Mouse (Mus musculus): ENCODE results near the gene Olfr1219. TPM values are rescaled to one million over a fixed set of nuclear protein-coding genes. Genes with fewer than 3 reads are reported as not detected.

Olfr1219 gene
- total and polyA plus RNA-seq, 2 experiments from 2014 or later = not detected

DNA sequence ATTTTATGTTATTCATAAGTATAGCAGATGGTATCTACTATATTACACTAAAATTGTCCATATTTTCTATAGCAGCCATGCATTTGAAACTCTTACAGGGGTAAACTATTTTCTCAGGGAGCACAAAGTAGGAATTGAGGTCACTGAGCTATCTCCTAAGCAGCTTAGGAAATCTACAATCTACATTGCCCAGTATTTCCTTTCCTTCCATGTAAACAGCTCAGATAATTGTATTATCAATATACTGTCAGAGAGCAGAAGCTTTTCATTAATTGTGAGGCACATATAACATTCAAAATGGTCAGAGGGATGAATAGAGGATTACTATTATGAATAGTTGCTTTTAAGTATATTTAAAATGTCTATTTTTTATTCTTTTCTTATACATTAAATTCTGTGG lies 1.8 kb downstream of the Olfr1219 start:
- H3K4me3 ChIP-seq (ENCODE audit: low read depth, low read length) = no peak overlapping the region
- no peak overlapping the region for H3K27ac ChIP-seq (ENCODE audit: low read depth)
- H3K27me3 ChIP-seq (ENCODE audit: control insufficient read depth, insufficient read depth, low read length) = no peaks in the 10 kb centered on the region
- DNase-seq (ENCODE audit: low spot score) = no peak
- H3K4me2 ChIP-seq (ENCODE audit: low read depth, low read length) = no peak overlapping the region
- no peak for TF ChIP-seq CTCF (IDR thresholded peaks at IDR 0.05; ENCODE audit: low read depth)
- no peak for TF ChIP-seq EP300 (IDR thresholded peaks at IDR 0.05; ENCODE audit: low read depth)
- H3K4me1 ChIP-seq (ENCODE audit: control insufficient read depth, insufficient read depth) = no peaks in the 10 kb centered on the region
- H3K9ac ChIP-seq (replicated peaks; ENCODE audit: low read depth, low read length) = no peak overlapping the region
- ATAC-seq (ENCODE audit: insufficient read depth, low read depth) = no peak
- no peaks in the 10 kb centered on the region for H3K36me3 ChIP-seq (replicated peaks; ENCODE audit: control insufficient read depth, insufficient read depth, low read length)
- H3K9me3 ChIP-seq (replicated peaks; ENCODE audit: control insufficient read depth, low read length) = no peaks in the 10 kb centered on the region

DNA sequence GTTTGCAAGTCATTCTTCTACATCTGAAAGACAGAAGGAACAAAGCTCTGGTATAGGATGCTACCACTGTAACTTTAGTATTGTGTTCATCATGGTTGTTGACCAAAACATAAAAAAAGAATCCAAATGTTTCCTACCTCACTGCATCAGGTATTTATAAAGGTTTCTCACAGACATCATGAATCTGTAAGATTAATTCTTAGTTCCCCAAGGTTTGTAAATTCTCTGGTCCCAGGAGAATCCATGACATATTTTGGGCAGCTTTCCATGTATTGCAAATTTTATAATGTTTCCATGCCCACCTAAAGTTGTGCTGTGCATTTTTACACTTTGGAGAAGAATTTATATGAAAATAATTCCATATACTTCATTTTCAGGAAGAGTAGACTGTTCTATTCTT lies 22.2 kb downstream of the Olfr1219 start, which contains the start of gene Olfr1218:
TSS of gene Olfr1218 (minus strand) at position 101 of the 400 bp plus-strand sequence.
- DNase-seq (ENCODE audit: low spot score) = no peak
- Histone ChIP-seq H3K36me3 (replicated peaks; ENCODE audit: control insufficient read depth, insufficient read depth, low read length) (no peaks in the 10 kb centered on the region), H3K9ac (replicated peaks; ENCODE audit: low read depth, low read length) (no peak within 1 kb of the TSS), H3K4me1 (ENCODE audit: control insufficient read depth, insufficient read depth) (no peaks in the 10 kb centered on the region), H3K4me3 (ENCODE audit: low read depth, low read length) (no peak within 1 kb of the TSS), H3K4me2 (ENCODE audit: low read depth, low read length) (no peak within 1 kb of the TSS), H3K27me3 (ENCODE audit: control insufficient read depth, insufficient read depth, low read length) (no peaks in the 10 kb centered on the region), H3K9me3 (replicated peaks; ENCODE audit: control insufficient read depth, low read length) (no peaks in the 10 kb centered on the region), H3K27ac (ENCODE audit: low read depth) (no peak within 1 kb of the TSS)
- TF ChIP-seq EP300 (IDR thresholded peaks at IDR 0.05; ENCODE audit: low read depth) (no peak), CTCF (IDR thresholded peaks at IDR 0.05; ENCODE audit: low read depth) (no peak)
- ATAC-seq (ENCODE audit: insufficient read depth, low read depth) = no peak

DNA sequence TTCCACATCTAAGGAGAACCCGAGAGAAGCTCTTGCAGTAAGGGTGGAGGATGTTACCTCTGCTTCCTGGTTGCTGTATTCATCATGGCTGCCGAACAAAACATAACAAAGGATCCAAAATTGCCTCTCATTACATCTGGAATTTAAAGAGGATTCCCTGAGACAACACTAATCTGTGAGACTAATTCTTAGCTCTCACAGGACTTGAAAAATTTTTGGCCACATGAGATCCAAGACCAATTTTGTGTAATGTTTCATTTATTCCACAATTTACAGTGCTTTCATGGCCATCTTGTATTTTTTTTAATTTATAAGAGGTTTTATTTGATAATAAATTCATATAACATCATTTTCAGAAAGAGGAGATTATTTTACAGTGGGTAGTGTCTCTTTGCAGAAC lies 51.3 kb downstream of the Olfr1219 start, which contains the start of gene Olfr1217:
TSS of gene Olfr1217 (minus strand) at position 101 of the 400 bp plus-strand sequence.
- Histone ChIP-seq H3K9me3 (replicated peaks; ENCODE audit: control insufficient read depth, low read length) (no peaks in the 10 kb centered on the region), H3K27me3 (ENCODE audit: control insufficient read depth, insufficient read depth, low read length) (no peaks in the 10 kb centered on the region), H3K36me3 (replicated peaks; ENCODE audit: control insufficient read depth, insufficient read depth, low read length) (no peaks in the 10 kb centered on the region), H3K4me3 (ENCODE audit: low read depth, low read length) (no peak within 1 kb of the TSS), H3K4me2 (ENCODE audit: low read depth, low read length) (no peak within 1 kb of the TSS), H3K27ac (ENCODE audit: low read depth) (no peak within 1 kb of the TSS), H3K4me1 (ENCODE audit: control insufficient read depth, insufficient read depth) (no peaks in the 10 kb centered on the region), H3K9ac (replicated peaks; ENCODE audit: low read depth, low read length) (no peak within 1 kb of the TSS)
- ATAC-seq (ENCODE audit: insufficient read depth, low read depth) (no peak), DNase-seq (ENCODE audit: low spot score) (no peak)
- 57% methylated on average over 2 of the region's 2 CpGs for WGBS
- TF ChIP-seq EP300 (IDR thresholded peaks at IDR 0.05; ENCODE audit: low read depth) = no peak
- no peak for TF ChIP-seq CTCF (IDR thresholded peaks at IDR 0.05; ENCODE audit: low read depth)

Other genes with a start within 250 kb of the Olfr1219 start
- not detected in 2 replicates for gene Olfr1204, start 234.2 kb downstream of the Olfr1219 start, total RNA-seq (2014; rRNA removed; ENCODE audit: low replicate concordance)
- not detected in 2 replicates for gene Olfr1204, start 234.2 kb downstream of the Olfr1219 start, polyA plus RNA-seq (2015; fragmentation: Nextera tagmentation; extraction: Ambion mirVana)
- not detected in 2 replicates for gene Olfr1206, start 220.3 kb downstream of the Olfr1219 start, total RNA-seq (2014; rRNA removed; ENCODE audit: low replicate concordance)
- not detected in 2 replicates for gene Olfr1206, start 220.3 kb downstream of the Olfr1219 start, polyA plus RNA-seq (2015; fragmentation: Nextera tagmentation; extraction: Ambion mirVana)
- gene Olfr1208, start 181.2 kb downstream of the Olfr1219 start, total RNA-seq (2014; rRNA removed; ENCODE audit: low replicate concordance) = not detected in 2 replicates
- not detected in 2 replicates for gene Olfr1208, start 181.2 kb downstream of the Olfr1219 start, polyA plus RNA-seq (2015; fragmentation: Nextera tagmentation; extraction: Ambion mirVana)
- gene Olfr1209, start 168.4 kb downstream of the Olfr1219 start, total RNA-seq (2014; rRNA removed; ENCODE audit: low replicate concordance) = not detected in 2 replicates
- not detected in 2 replicates for gene Olfr1209, start 168.4 kb downstream of the Olfr1219 start, polyA plus RNA-seq (2015; fragmentation: Nextera tagmentation; extraction: Ambion mirVana)
- gene Olfr1211, start 145.4 kb downstream of the Olfr1219 start, total RNA-seq (2014; rRNA removed; ENCODE audit: low replicate concordance) = not detected in 2 replicates
- not detected in 2 replicates for gene Olfr1211, start 145.4 kb downstream of the Olfr1219 start, polyA plus RNA-seq (2015; fragmentation: Nextera tagmentation; extraction: Ambion mirVana)
- not detected in 2 replicates for gene Olfr1212, start 129.5 kb downstream of the Olfr1219 start, total RNA-seq (2014; rRNA removed; ENCODE audit: low replicate concordance)
- gene Olfr1212, start 129.5 kb downstream of the Olfr1219 start, polyA plus RNA-seq (2015; fragmentation: Nextera tagmentation; extraction: Ambion mirVana) = not detected in 2 replicates
- gene Gm13762, start 103.2 kb downstream of the Olfr1219 start, total RNA-seq (2014; rRNA removed; ENCODE audit: low replicate concordance) = not detected in 2 replicates
- gene Gm13762, start 103.2 kb downstream of the Olfr1219 start, polyA plus RNA-seq (2015; fragmentation: Nextera tagmentation; extraction: Ambion mirVana) = not detected in 2 replicates
- gene Olfr1214, start 90.9 kb downstream of the Olfr1219 start, total RNA-seq (2014; rRNA removed; ENCODE audit: low replicate concordance) = not detected in 2 replicates
- not detected in 2 replicates for gene Olfr1214, start 90.9 kb downstream of the Olfr1219 start, polyA plus RNA-seq (2015; fragmentation: Nextera tagmentation; extraction: Ambion mirVana)
- not detected in 2 replicates for gene Olfr1215, start 76.5 kb downstream of the Olfr1219 start, total RNA-seq (2014; rRNA removed; ENCODE audit: low replicate concordance)
- not detected in 2 replicates for gene Olfr1215, start 76.5 kb downstream of the Olfr1219 start, polyA plus RNA-seq (2015; fragmentation: Nextera tagmentation; extraction: Ambion mirVana)
- gene Olfr1216, start 65.2 kb downstream of the Olfr1219 start, total RNA-seq (2014; rRNA removed; ENCODE audit: low replicate concordance) = not detected in 2 replicates
- gene Olfr1216, start 65.2 kb downstream of the Olfr1219 start, polyA plus RNA-seq (2015; fragmentation: Nextera tagmentation; extraction: Ambion mirVana) = not detected in 2 replicates
- gene Olfr1217, start 51.4 kb downstream of the Olfr1219 start, total RNA-seq (2014; rRNA removed; ENCODE audit: low replicate concordance) = not detected in 2 replicates
- not detected in 2 replicates for gene Olfr1217, start 51.4 kb downstream of the Olfr1219 start, polyA plus RNA-seq (2015; fragmentation: Nextera tagmentation; extraction: Ambion mirVana)
- gene Olfr1218, start 22.3 kb downstream of the Olfr1219 start, total RNA-seq (2014; rRNA removed; ENCODE audit: low replicate concordance) = not detected in 2 replicates
- not detected in 2 replicates for gene Olfr1218, start 22.3 kb downstream of the Olfr1219 start, polyA plus RNA-seq (2015; fragmentation: Nextera tagmentation; extraction: Ambion mirVana)
- gene Olfr1220, start 23.3 kb upstream of the Olfr1219 start, total RNA-seq (2014; rRNA removed; ENCODE audit: low replicate concordance) = not detected in 2 replicates
- gene Olfr1220, start 23.3 kb upstream of the Olfr1219 start, polyA plus RNA-seq (2015; fragmentation: Nextera tagmentation; extraction: Ambion mirVana) = not detected in 2 replicates
- not detected in 2 replicates for gene Olfr1221, start 33.8 kb upstream of the Olfr1219 start, total RNA-seq (2014; rRNA removed; ENCODE audit: low replicate concordance)
- gene Olfr1221, start 33.8 kb upstream of the Olfr1219 start, polyA plus RNA-seq (2015; fragmentation: Nextera tagmentation; extraction: Ambion mirVana) = not detected in 2 replicates
- not detected in 2 replicates for gene Olfr1222, start 49.5 kb upstream of the Olfr1219 start, total RNA-seq (2014; rRNA removed; ENCODE audit: low replicate concordance)
- gene Olfr1222, start 49.5 kb upstream of the Olfr1219 start, polyA plus RNA-seq (2015; fragmentation: Nextera tagmentation; extraction: Ambion mirVana) = not detected in 2 replicates
- gene Olfr1223, start 68.0 kb upstream of the Olfr1219 start, total RNA-seq (2014; rRNA removed; ENCODE audit: low replicate concordance) = not detected in 2 replicates
- not detected in 2 replicates for gene Olfr1223, start 68.0 kb upstream of the Olfr1219 start, polyA plus RNA-seq (2015; fragmentation: Nextera tagmentation; extraction: Ambion mirVana)
- not detected in 2 replicates for gene Olfr1224-ps1, start 80.6 kb upstream of the Olfr1219 start, total RNA-seq (2014; rRNA removed; ENCODE audit: low replicate concordance)
- gene Olfr1224-ps1, start 80.6 kb upstream of the Olfr1219 start, polyA plus RNA-seq (2015; fragmentation: Nextera tagmentation; extraction: Ambion mirVana) = not detected in 2 replicates
- not detected in 2 replicates for gene Olfr1225, start 91.2 kb upstream of the Olfr1219 start, total RNA-seq (2014; rRNA removed; ENCODE audit: low replicate concordance)
- gene Olfr1225, start 91.2 kb upstream of the Olfr1219 start, polyA plus RNA-seq (2015; fragmentation: Nextera tagmentation; extraction: Ambion mirVana) = not detected in 2 replicates
- not detected in 2 replicates for gene Olfr1226, start 116.5 kb upstream of the Olfr1219 start, total RNA-seq (2014; rRNA removed; ENCODE audit: low replicate concordance)
- not detected in 2 replicates for gene Olfr1226, start 116.5 kb upstream of the Olfr1219 start, polyA plus RNA-seq (2015; fragmentation: Nextera tagmentation; extraction: Ambion mirVana)
- gene Olfr1228, start 170.5 kb upstream of the Olfr1219 start, total RNA-seq (2014; rRNA removed; ENCODE audit: low replicate concordance) = not detected in 2 replicates
- not detected in 2 replicates for gene Olfr1228, start 170.5 kb upstream of the Olfr1219 start, polyA plus RNA-seq (2015; fragmentation: Nextera tagmentation; extraction: Ambion mirVana)
- gene Olfr1229, start 204.5 kb upstream of the Olfr1219 start, total RNA-seq (2014; rRNA removed; ENCODE audit: low replicate concordance) = not detected in 2 replicates
- gene Olfr1229, start 204.5 kb upstream of the Olfr1219 start, polyA plus RNA-seq (2015; fragmentation: Nextera tagmentation; extraction: Ambion mirVana) = not detected in 2 replicates
- gene Olfr1230, start 213.8 kb upstream of the Olfr1219 start, total RNA-seq (2014; rRNA removed; ENCODE audit: low replicate concordance) = not detected in 2 replicates
- not detected in 2 replicates for gene Olfr1230, start 213.8 kb upstream of the Olfr1219 start, polyA plus RNA-seq (2015; fragmentation: Nextera tagmentation; extraction: Ambion mirVana)
- gene Olfr1231, start 223.6 kb upstream of the Olfr1219 start, total RNA-seq (2014; rRNA removed; ENCODE audit: low replicate concordance) = not detected in 2 replicates
- not detected in 2 replicates for gene Olfr1231, start 223.6 kb upstream of the Olfr1219 start, polyA plus RNA-seq (2015; fragmentation: Nextera tagmentation; extraction: Ambion mirVana)
- gene Olfr1232, start 246.2 kb upstream of the Olfr1219 start, total RNA-seq (2014; rRNA removed; ENCODE audit: low replicate concordance) = not detected in 2 replicates
- gene Olfr1232, start 246.2 kb upstream of the Olfr1219 start, polyA plus RNA-seq (2015; fragmentation: Nextera tagmentation; extraction: Ambion mirVana) = not detected in 2 replicates